Mouse (Mus musculus) brain, embryonic 14.5 days (tissue): ENCODE measurements around the gene Gm5127. TPM values are rescaled to one million over a fixed set of nuclear protein-coding genes. Genes with fewer than 3 reads are reported as not detected.

Source experiments
- DNase-seq: peaks from one replicate; pipeline ENCODE4 v3.0.0-alpha.2; 2011; ENCODE audit warnings: low read depth
- CTCF ChIP-seq: fragments of 200-500 bp; IDR thresholded peaks from 2 replicates; pipeline ENCODE4 v1.5.1; 2012; ENCODE audit warnings: inconsistent platforms, mild to moderate bottlenecking, moderate library complexity, borderline replicate concordance; ENCODE audit not compliant: insufficient read depth, insufficient read length; ENCODE audit errors: extremely low read depth
- POLR2A ChIP-seq: fragments of 200-500 bp; IDR thresholded peaks from 2 replicates; pipeline ENCODE4 v1.6.1; 2012; ENCODE audit warnings: mild to moderate bottlenecking, inconsistent platforms, borderline replicate concordance; ENCODE audit not compliant: poor library complexity, insufficient read depth, insufficient read length, severe bottlenecking; ENCODE audit errors: extremely low read depth
- polyA plus RNA-seq: library from polyadenylated mRNA; depleted of rRNA; stranded (reverse); fragments of >200 nt; gene quantifications from 2 replicates; pipeline ENCODE4 v1.2.3, GENCODE M21; 2012; rRNA removed

The Gm5127 gene
- polyA plus RNA-seq, result 0.33 and 0.37 TPM in 2 replicates

- DNase-seq, result no peak
- TF ChIP-seq CTCF, result no peak
- TF ChIP-seq POLR2A, result no peak
These were observed at the start of gene Gm5127 for GRCm38 (mm10) chrX:106582886-106583285. TSS of gene Gm5127 (plus strand) at chrX:106583186.

GRCm38 (mm10) chrX:106536359-106536758 is 46.6 kb upstream of the Gm5127 start:
- TF ChIP-seq CTCF (peak; percentile 4; the same call in 1 of the 2 replicates), POLR2A (no peak)
- peak; percentile 0 for DNase-seq

GRCm38 (mm10) chrX:106555457-106555856 is 27.5 kb upstream of the Gm5127 start:
- DNase-seq, result no peak
- TF ChIP-seq POLR2A (no peak), CTCF (no peak)

GRCm38 (mm10) chrX:106578966-106579365 is 4.0 kb upstream of the Gm5127 start:
- TF ChIP-seq CTCF (no peak), POLR2A (no peak)

GRCm38 (mm10) chrX:106580410-106580809 is 2.6 kb upstream of the Gm5127 start:
- no peak for DNase-seq
- TF ChIP-seq CTCF (no peak), POLR2A (no peak)

More at GRCm38 (mm10) chrX:106578966-106579365, 4.0 kb upstream of the Gm5127 start:
- no peak for DNase-seq

GRCm38 (mm10) chrX:106582197-106582596 is 789 bp upstream of the Gm5127 start:
- no peak for DNase-seq
- no peak for TF ChIP-seq CTCF
- no peak for TF ChIP-seq POLR2A

GRCm38 (mm10) chrX:106593914-106594313 is 10.9 kb downstream of the Gm5127 start:
- TF ChIP-seq POLR2A (no peak), CTCF (no peak)
- DNase-seq, result no peak

- DNase-seq, result no peak
- TF ChIP-seq CTCF (no peak), POLR2A (no peak)
These were observed 12.9 kb downstream of the Gm5127 start for GRCm38 (mm10) chrX:106595904-106596303.

- TF ChIP-seq CTCF, result no peak
- DNase-seq, result peak; percentile 1
These were observed 19.7 kb downstream of the Gm5127 start for GRCm38 (mm10) chrX:106602574-106603258.

- peak; percentile 3 for DNase-seq
- TF ChIP-seq POLR2A (no peak), CTCF (no peak)
These were observed 20.4 kb downstream of the Gm5127 start, which contains the start of gene Cysltr1 for GRCm38 (mm10) chrX:106603386-106603785. TSS of gene Cysltr1 (minus strand) at chrX:106603679.

GRCm38 (mm10) chrX:106622512-106622911 is 39.5 kb downstream of the Gm5127 start:
- DNase-seq, result no peak
- TF ChIP-seq POLR2A (no peak), CTCF (no peak)

GRCm38 (mm10) chrX:106623667-106624066 is 40.7 kb downstream of the Gm5127 start:
- no peak for TF ChIP-seq CTCF
- no peak for TF ChIP-seq POLR2A
- peak; percentile 0 for DNase-seq
